Mouse (Mus musculus) right cerebral cortex, adult 2 months (tissue): ENCODE measurements around the gene Plgrkt.

Source experiments
- DNase-seq, 2 experiments: peaks; one replicate each; pipeline ENCODE4 v3.0.0; 2021 to 2022; ENCODE audit warnings: low spot score in 2 of 2

The Plgrkt gene

DNA sequence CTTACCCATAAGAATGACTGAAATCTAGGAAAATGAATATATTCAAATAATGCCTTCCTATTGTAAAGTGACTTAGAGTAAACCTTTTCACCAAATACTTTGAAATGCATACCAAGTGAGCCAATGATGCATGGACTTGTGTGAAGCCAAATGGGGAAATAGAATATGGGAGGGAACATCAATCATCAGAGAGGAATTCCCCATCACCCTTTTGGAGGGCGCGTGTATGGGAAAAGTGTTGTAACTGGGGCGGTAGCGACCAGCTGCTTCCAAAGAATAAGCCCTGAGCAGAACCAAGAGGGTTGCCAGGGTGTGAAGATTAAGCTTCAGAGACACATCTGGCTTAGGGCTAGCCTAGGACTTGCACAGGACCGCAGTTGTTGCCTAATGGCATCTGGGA is 16.2 kb upstream of the Plgrkt start:
- DNase-seq = no peak

DNA sequence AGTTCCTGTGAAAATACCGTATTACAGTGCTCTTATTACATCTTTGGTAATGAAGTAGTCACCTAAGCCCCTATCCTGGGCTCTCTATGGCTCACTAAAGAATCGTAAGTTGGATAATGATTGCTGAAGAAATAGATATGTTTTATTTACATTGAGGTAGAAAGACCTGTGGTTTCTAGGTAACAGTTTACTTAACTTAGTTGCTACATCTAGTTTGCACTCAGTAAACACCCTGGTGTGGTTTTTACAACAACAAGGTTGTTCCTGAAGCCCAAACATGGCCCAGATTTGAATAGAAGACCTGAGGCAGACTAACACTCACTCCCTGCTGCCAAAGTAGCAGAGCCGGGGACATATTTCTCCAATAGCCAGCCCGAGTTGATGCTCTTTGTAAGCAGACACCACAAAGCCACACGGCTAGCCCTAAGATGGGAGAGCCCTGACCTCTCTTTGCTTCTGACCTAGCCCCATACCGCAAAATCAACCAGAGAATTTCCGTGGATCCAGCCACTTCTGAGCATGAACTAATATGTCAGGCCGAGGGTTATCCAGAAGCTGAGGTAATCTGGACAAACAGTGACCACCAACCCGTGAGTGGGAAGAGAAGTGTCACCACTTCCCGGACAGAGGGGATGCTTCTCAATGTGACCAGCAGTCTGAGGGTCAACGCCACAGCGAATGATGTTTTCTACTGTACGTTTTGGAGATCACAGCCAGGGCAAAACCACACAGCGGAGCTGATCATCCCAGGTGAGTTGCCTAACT is 12.8 kb upstream of the Plgrkt start:
- no peak for DNase-seq

DNA sequence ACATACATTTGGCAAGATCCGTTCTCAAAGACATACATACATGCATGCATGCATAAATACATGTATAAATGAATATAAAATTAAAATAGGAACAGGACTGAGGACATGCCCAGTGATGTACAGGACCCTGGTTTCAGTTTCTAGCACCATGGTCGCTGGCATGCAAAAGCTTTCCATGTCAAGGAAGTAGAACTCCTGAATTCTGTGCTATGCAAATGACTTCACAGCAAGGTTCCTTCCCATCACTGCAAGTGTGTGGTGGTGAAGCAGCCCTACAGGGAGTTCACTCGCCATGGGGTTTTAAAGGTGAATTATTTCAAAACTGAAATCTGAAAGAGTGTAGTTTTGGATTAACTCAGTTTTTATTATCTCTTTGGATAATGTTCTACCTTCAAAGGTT is 9.2 kb upstream of the Plgrkt start:
- DNase-seq = no peak

DNA sequence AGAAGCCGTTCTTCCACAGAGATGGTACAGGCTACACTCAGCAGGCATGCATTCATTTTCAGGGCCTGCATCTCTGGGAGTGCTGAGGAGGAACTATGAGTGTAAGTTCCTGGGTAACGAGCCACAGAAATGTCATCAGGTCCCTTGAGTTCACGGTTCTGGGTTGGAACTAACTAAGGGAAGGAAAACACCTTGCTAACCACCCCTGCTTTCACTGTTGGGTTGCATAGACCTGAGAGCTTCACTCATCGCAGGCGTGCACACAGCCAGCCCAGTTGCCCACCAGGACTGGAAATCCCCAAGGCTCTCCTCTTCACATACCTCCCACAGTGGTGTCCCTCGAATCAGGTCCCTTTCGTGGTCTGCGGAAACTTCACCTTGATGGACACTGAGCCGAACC is 7.8 kb upstream of the Plgrkt start:
- DNase-seq = no peak

DNA sequence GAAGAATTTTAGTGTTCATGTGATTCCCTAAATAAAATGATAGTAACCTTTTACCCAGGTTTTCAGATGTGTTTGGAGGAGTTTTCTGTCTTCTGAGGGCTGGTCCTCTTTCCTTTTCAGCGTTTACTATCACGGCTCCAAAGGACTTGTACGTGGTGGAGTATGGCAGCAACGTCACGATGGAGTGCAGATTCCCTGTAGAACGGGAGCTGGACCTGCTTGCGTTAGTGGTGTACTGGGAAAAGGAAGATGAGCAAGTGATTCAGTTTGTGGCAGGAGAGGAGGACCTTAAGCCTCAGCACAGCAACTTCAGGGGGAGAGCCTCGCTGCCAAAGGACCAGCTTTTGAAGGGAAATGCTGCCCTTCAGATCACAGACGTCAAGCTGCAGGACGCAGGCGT is 6.2 kb upstream of the Plgrkt start:
- DNase-seq = no peak

DNA sequence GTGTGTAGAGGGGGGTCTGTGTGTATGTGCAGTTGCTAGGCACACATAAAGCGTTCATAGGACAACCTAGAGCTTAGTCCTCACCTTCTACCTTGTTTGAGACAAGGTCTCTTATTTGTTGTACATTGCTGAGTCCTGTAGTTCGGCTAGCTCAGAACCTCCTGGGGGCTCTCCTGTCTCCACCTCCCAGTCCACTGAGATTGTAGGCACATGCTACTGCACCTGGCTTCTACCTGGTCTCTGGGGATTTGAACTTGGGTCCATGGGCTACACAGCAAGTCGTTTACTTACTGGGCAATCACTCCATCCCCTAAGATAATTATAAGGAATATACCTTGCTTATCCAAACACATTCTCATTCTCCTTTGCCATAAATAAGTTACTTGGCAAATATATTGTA is 5.4 kb upstream of the Plgrkt start:
- DNase-seq = no peak

DNA sequence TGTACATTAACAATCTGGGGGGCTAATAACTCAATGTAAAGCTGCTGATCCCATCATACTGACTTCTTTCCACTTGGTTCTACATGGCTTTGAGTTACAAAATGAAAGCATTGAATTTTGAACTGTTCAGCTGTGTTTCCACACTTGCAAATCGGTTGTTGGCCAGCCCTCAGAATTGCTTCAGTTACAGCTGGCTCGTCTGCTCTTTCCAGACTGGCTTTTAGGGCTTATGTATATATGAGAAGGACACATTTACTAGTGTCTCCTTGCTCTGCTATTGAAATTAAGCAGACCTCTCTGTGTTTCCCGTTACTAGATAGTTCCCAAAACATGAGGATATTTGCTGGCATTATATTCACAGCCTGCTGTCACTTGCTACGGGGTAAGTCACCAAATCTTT is 4.9 kb upstream of the Plgrkt start:
- peak in 1 of 2 experiments; percentile 46 for DNase-seq

DNA sequence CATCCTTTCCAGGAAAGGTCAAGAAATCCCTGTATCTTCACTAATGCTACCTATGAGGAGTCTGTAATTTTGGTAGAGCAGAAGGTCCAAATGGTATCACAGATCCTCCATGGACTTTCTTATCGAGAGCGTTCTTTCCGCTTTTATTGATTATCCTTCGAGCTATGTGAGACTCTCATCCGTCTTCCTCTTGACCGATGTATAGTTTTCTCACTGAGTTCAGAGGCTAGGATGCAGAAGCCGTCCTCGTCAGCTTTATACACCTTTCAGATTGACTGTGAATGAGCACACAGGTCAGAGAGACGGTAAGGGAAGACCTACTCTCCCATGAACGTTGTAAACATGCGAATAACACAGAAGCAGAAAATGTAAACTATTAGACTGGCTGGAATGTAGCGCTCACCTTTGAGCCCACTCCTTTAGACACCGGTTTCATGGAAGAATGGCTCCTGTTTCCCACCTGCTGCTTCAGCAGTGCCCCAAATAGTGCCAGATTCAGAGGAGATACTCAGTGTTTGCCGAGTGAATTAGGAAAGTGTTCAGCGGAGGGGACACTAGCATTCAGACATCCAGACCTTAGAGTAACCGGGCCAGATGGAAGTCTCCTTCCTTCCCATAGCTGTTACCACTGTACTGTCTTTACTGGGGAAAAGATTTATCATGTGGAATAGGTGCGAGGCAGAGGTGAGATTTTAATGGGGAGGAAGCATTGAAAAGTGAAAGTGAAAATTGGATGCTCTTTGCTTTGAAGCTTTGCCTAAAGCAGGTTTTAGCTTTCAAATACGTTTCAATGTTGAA is 4.3 kb upstream of the Plgrkt start:
- no peak for DNase-seq

DNA sequence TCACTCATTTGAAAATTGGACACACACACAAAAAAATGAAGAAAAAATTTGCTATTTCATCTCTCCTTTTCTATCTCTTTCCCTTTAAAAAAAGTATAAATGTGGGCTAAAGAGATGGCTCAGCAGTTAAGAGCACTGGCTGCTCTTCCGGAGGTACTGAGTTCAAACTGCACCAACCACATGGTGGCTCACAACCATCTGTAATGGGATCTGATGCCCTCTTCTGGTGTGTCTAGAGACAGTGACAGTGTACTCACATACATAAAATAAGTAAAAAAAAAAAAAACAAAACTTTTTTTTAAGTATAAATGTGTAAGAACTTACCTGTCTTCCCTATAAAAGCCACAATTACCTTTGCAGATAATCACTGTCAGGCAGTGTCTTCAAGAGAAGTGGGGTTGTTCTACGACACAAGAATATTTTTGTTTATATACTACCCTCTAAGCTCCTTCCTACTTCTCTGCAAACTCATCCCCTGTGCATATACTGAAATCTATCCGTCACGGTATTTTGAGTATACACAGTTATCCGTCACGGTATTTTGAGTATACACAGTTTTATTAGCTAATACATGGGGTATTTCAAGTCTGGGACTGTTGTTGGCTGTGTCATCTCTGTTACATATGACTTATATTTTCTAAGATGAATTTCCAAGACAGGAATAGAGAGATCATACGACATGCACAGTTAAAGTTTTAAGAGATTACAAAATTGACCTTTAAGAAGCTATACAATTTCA is 3.5 kb upstream of the Plgrkt start:
- DNase-seq = no peak

DNA sequence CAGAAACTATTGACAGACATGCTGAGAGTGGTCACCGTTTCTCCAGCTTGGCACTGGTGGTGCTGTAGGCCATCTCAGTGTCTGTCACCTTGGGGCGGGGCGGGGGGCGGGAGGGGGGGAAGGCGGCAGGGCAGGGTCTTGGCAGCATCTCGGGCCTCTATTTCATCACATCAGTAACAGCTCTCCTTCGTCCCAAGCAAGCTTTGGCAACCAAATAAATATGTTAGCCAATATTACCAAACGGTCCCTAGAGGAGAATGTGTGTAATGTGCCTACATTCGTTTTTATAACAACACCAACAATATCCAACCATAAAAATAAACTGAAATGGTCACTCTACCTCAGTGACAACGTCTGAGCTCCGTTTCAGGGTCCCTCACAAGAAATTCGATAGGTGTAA is 2.9 kb upstream of the Plgrkt start:
- no peak for DNase-seq

DNA sequence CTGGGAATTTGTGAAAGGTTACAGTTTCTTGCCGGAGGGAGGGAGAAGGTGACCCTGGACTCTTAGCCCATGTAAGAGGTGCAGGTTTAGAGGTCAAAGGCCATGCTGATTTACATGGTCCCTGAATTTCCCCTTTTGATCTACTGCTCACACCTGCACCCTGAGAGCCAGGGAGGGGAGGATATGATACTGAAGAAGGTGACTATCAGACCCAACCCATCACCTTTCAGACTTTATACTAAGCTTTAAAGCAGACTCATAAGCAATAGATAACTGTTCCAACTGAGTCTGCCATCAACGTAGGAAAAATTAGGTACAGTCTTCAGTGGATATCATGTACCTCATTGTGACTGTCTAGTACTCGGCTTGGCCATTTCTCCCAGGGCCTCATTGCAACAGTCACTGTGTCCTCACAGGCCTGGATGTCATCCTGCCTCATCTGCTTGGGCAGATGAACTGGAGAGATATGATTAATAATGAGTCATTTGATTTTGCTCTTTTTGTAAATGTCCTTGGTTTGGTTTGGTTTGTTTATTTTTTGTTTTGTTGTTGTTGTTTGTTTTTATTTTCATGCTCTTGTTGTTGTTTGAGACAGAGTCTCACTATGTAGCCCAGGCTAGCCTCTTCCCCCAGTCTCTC is 1.6 kb upstream of the Plgrkt start:
- DNase-seq = no peak

DNA sequence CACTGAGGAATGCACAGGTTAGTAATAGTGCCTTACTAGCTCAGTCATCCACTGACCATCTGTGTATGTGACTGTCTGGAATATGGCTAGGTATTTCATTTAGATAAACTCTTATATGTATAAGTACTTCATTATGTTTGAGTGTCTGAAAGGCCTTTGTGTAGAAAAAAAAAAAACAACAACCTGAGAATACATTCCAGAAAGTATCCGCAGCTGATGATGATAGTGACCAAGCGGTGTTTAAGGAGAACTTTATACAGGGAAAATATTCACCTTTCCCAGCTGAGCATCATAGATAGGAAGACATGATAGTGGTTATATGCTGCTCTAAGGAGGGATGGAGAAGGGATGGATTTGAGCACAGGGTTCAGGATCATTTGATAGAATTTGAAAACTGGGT is 851 bp upstream of the Plgrkt start:
- no peak for DNase-seq

DNA sequence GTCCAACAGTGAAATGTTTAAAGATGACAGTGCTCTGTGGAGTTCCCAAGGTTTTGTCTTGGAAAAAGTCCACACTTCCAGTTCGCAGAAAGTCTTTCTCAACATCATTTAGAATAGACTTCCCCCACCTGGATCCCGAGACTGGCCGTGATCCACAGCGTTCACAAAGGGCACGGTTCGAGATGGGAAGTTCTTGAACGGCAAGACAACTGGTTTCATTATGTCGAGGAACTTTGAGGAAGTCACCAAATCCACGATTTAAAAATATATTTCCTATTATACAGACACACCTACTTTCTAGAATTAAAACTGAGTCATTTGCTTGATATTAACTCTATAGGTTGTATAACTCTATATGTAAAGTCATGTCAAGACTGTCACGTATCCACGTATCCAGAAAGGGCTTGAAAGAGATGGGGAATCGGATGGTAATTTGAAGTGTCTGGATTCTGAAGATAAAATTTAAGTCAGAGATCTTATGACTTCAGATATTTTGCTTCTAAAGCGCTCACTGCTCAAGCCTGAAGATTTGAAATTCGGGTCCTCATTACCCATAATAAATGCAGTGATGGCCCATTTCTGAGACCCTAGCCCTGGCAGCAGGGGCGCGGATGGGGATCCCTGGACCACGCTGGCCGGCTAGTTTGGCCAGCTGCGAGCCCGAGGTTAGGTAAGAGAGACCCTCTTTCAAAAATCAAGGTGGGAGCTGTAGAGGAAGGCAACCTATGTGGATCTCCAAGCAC is 793 bp downstream of the Plgrkt start:
- no peak for DNase-seq

DNA sequence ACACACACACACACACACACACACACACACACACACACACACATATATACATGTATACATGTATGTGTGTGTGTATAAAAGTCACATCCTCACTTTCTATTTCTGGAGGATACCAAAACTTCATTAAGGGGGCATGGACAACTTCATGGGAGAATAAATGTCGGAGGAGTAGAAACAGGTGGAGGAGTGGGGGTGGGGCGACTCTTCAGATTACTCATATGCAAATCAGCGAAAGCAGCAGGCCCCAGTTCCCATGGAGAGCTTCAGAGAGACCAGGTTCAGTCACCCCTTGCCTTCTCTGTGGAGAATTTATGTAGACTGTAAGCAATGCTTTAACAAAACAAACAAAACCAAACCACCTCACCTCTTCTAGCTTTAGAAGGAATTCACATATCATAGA is 2.1 kb downstream of the Plgrkt start:
- no peak for DNase-seq

DNA sequence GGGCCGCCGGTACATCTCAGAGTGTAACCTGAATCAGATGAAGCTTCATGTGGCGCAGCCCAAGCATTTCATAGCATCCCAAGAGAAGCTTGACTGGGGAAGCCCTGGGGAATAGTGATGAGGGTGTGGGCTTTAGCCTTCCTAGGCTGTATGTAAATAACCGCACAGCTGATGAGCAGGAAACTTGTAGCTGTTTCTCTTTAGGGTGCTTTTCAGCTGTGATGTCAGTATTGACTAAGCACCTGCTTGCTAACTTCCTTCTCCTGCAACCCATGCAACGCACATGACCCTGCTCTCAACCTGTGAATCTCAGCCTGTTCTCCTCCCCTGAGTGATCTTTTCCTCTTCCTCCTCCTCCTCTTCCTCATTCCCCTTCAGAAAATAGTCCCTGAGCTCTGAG is 3.1 kb downstream of the Plgrkt start:
- no peak for DNase-seq

DNA sequence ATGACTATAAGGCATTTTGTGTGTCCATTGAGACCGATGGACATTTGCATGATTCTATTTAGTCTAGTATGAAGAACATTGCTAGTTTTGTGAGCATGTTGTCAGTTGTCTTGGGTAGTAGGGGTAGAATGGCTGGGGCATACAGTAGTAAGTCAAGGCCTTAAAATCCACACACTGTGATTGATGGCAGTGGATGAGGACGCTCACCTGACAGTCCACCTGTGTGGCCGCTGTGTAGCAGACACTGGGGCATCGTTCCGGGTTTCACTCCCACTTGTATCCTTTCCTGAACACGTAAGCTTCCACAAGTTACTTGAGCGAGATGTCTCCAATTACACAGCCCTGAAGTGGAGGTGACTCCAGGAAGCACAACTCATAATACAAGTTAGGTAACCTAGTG is 3.6 kb downstream of the Plgrkt start:
- no peak for DNase-seq

DNA sequence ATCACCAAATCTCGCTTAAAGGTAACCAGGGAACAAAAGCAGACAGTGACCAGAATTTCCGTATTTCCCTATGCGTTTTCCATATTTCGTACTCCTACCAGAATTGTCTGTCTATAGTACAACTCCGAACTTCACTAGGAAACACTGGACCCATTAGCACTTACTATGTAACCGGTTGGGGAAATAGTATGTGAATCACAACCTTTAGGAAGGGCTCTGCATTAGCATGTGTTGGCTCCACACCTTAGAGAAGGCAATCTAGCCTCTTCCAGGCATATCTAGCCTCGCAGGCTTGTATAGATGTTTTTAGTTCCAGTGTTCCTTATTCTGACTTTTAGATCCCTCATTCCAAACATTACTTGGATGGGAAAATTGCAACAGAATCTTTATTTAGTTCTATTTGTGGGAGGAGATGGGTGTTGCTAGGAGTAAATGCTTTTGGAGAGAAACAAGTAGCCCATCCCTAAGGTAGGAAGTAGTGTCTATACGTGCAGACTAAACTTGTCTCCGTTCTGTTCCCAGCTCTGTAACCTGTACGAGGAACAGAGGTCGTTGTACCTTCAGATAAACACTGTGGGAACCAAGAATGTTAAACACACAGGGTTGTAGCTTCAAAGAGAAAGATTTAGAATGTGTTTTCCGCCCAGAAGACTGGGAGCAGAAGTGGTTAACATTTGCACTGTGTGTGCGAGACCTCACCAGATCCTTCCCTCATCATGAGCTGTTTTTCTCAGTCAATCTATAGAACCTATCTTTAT is 4.8 kb downstream of the Plgrkt start:
- DNase-seq = no peak

DNA sequence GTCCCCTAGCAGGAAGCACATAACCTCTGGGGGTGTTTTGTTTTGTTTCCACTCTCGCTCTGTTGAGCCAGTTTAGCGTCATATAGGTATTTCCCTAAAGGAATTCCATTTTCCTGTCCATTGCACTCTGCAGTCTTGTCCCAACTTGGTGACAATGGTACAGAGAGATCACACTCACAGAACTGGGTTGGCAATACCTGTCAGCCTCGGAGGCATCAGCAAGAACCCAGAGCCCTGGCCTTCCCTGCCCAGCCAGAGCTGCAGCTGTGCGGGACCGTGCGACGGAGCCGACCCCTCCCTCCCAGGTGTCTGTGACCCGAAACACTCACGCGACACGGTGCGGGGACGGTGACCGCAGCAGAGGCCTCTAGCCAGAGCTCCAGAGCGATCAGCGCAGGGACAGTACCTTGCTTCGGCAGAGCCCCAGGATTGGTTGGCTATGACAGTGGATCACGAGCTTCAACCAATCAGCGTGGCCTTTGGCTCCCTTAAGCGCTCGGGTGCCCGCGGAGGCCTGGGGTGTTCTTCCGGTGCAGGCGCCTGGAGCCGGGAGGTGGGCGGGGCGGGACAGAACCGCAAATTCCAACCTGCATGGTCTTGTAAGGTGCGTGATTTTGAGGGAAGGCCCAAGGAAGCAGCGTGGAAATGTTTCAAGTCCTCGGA is 5.6 kb downstream of the Plgrkt start:
- peak; percentile 93 to 94 for DNase-seq

DNA sequence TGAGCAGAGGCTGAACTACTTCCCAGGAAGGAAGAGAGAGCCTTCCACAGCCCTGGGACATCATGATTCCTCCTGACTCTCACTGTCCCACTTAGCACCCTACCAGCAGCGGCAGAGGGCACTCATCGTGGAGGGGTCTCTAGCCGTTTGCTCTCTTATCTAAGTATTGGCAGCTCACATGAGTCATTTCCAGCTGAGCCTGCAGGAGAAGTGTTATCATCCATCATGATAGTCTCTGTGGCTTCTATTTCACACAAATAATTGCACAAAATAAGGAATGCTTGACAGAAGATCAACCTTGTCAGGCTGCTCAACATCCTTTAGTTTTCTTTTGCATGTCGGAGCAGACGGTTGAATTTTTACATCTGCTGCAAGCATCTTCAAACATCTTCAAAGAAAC is 6.9 kb downstream of the Plgrkt start:
- no peak for DNase-seq

DNA sequence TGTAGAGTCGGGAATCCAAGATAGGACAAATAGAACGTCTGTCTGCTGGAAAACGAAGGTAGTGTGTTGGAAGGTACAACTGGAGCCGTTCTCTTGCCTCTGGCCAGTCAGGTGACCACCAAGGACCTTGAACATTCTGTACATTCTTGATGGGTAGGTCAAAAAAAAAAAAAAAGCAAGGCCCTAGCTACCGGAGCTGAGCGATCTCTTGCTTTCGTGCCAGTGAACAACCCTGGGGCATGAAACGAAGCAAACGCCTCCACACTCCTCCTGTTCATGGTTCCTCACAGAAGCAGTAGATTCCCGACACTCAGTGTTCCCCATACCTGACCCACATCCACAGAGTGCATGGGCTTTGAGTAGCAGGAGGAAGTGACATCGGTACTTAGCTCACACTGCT is 10.9 kb downstream of the Plgrkt start:
- no peak for DNase-seq
